Mouse (Mus musculus) T-helper 17 cell (primary cell): Measurements from ENCODE around the gene Dnah9.

ENCODE experiments used
- in situ Hi-C, 2 experiments: fragments of 300-600 bp; cut with MboI, MseI; formaldehyde crosslinking; loops; 1 replicate in 1 of 2; 2 replicates in 1 of 2; pipeline ENCODE4 v1.15.1; 2025; ENCODE audit warnings: high pct_unique_total_duplicates in 2 of 2

The Dnah9 gene

GRCm38 (mm10) chr11:65806321-65806904, 361.9 kb downstream of the Dnah9 start:
- in situ Hi-C loops, result loop anchor here (25.0 kb wide), 3 partner anchors 819 to 1281 kb away; partner anchors contain the start of genes Elac2 (in 1 of the 2), Myh3 (in 1 of the 2) and Tmem220 (in 1 of the 2)

- in situ Hi-C loops, result loop anchor here (5.0 to 25.0 kb wide), 4 partner anchors 40 to 1285 kb away; partner anchors contain the start of genes Elac2 (in 1 of the 2), Myh3 (in 1 of the 2) and Tmem220 (in 1 of the 2)
Measured at GRCm38 (mm10) chr11:65801899-65802298, 366.5 kb downstream of the Dnah9 start.

DNA sequence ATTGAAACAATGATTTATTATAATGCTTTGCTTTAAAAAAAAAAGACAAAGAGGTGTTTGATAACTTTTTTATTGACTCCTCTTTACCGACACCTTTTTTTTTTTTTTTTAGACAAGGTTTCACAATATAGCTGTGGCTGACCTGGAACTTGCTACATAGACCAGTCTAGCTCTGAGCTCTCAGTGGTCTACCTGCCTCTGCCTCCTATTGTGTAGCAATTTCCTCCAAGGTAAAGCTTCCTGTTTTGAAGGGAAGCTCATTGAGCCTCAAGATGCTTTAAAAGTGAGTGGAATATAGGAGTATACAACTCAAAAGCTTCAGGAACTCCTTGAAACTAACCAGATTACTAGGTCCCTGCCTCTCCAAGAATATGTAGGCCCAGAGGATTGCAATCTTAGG, 372.5 kb downstream of the Dnah9 start:
- in situ Hi-C loops, result loop anchor here in 1 of 2 experiments (25.0 kb wide), 1 partner anchor 1884 kb away; the partner anchor contains the start of gene Hs3st3b1

GRCm38 (mm10) chr11:65794428-65795219, 373.7 kb downstream of the Dnah9 start:
- in situ Hi-C loops, result loop anchor here in 1 of 2 experiments (25.0 kb wide), 1 partner anchor 1882 kb away; the partner anchor contains the start of gene Hs3st3b1

DNA sequence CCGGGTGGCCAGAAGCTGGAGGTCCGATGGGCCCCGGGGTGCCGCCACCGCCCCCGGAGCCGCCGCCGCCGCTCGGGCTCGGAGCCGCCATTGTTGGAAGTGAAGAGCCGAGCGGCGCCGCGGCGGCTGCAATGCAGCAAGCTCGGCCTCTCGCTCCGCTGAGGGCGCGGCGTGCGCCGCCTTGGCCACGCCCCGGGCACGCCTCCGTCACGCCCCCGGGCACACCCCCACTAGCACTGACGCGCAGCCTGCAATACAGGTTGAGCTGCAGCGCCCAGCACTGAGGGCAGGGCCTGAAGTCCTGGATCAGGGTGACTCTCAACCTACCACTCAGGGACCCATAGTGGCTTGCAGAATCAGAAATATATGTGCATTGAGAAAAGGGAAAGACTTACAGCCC, 380.2 kb downstream of the Dnah9 start, which contains the start of gene Map2k4:
Map2k4 (minus strand) TSS at position 144 of the 400 bp plus-strand sequence.
- in situ Hi-C loops, result loop anchor here in 1 of 2 experiments (25.0 kb wide), 1 partner anchor 1876 kb away; the partner anchor contains the start of gene Hs3st3b1

DNA sequence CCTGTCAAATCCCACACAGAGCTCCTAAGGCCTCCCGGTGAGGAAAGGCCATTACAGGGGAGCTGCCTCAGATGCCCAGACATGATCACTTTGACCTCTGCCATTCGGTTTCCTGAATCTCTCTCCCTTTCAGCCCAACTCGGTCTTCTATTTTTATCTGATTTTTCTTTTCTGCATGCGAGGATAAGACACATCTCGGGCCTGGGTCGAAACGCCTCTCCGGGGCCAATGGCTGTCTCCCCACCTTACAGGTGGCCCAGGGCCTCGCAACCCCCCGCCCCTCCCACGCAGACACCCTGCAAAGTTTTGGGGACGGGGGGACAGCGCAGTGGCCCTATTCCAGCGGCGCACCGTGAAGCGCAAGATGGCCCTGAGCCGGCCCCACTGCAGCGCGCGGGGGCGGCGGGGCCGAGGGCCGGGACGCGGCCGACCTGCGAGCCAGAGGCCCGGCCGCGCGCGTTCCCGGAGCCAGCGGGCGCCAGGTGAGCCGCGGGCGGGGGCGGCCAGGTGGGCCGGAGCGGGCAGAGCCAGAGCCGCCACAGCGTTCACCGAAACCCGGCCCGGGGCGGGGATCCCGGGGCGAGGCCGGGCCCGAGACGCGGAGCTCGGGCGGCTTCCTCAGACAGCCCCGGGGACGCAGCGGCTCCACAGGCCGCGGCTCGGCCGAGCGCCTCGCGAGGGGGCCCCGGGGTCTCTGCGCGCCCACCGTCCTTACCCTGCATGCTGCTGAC, 380.8 kb downstream of the Dnah9 start:
- in situ Hi-C loops, result loop anchor here in 1 of 2 experiments (25.0 kb wide), 1 partner anchor 1875 kb away; the partner anchor contains the start of gene Hs3st3b1

DNA sequence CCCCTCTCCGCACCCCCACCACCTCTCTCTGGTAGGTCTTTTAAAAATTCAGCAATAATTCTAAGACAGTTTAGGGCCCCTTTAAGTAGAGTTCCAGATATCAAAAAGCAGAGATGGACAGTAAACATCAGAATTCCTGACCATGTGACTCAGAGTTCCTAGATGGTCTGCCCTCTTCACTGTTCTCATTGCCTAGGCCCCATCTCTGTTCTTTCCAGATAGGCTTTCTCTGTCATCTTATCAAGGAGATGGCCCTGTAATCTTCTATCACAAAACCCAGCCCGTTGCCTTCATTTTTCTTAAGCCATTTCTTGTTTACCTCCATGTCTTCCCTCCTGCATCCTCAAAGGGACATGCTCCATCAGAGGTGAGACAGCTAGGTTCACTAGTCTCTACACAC, 382.2 kb downstream of the Dnah9 start:
- in situ Hi-C loops, result loop anchor here in 1 of 2 experiments (25.0 kb wide), 1 partner anchor 1874 kb away; the partner anchor contains the start of gene Hs3st3b1

DNA sequence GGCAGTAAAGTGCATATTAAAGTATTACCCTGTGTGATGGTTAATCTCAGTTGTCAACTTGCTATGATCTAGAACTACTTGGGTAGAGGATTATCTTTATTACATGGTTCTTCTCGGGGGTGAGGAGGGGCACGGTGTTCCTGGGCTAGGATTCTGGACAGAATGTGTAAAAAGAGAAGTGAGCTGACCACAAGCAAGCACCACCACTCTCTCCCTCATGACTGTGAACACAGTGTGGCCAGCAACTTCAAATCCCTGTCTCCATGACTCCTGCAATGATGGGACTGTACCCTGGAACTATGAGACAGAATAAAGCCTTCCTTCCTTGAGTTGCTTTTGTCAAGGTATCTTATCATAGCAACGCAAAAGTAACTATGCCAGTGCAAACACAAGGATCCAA, 386.8 kb downstream of the Dnah9 start:
- in situ Hi-C loops, result loop anchor here in 1 of 2 experiments (25.0 kb wide), 1 partner anchor 1869 kb away; the partner anchor contains the start of gene Hs3st3b1
